Mouse (Mus musculus) thymus, adult 2 months (tissue): ENCODE data around the gene Crip2.

Experiments
- CTCF ChIP-seq: fragments of 200-500 bp; IDR thresholded peaks from 2 replicates; pipeline ENCODE4 v1.5.1; 2012; ENCODE audit warnings: mild to moderate bottlenecking, control low read depth, low read length, moderate library complexity, borderline replicate concordance; ENCODE audit not compliant: control insufficient read depth, poor library complexity, insufficient read depth; ENCODE audit errors: extremely low read depth
- POLR2A ChIP-seq: fragments of 200-500 bp; IDR thresholded peaks from 2 replicates; pipeline ENCODE4 v1.6.1; 2012; ENCODE audit warnings: mild to moderate bottlenecking, low read length, control low read depth, moderate library complexity; ENCODE audit not compliant: control insufficient read depth, poor library complexity, insufficient read depth; ENCODE audit errors: extremely low read depth

- TF ChIP-seq POLR2A = no peak
- TF ChIP-seq CTCF = no peak
Measured at GRCm38 (mm10) chr12:113157002-113157401, 17.0 kb downstream of the Crip2 start.
